Mouse (Mus musculus) erythroblast, embryonic 14.5 days (primary cell): ENCODE results near the gene 4930415O20Rik. TPM values are rescaled to one million over a fixed set of nuclear protein-coding genes. Genes with fewer than 3 reads are reported as not detected.

Source experiments
- H3K27me3 ChIP-seq: 2 replicates; pipeline ENCODE4 v1.6.1; 2012; ENCODE audit warnings: inconsistent platforms; ENCODE audit not compliant: control insufficient read depth
- H3K36me3 ChIP-seq: 2 replicates; pipeline ENCODE4 v1.6.1; 2012; ENCODE audit warnings: mild to moderate bottlenecking, inconsistent platforms; ENCODE audit not compliant: control insufficient read depth
- H3K4me1 ChIP-seq: 2 replicates; pipeline ENCODE4 v1.6.1; 2012; ENCODE audit warnings: inconsistent platforms; ENCODE audit not compliant: control insufficient read depth
- H3K4me3 ChIP-seq: replicated peaks from 2 replicates; pipeline ENCODE3; 2012; ENCODE audit warnings: moderate library complexity, mild to moderate bottlenecking, inconsistent platforms
- H3K9me3 ChIP-seq: 2 replicates; pipeline ENCODE4 v1.6.1; 2012; ENCODE audit warnings: low read length, inconsistent platforms, mixed read lengths; ENCODE audit not compliant: control insufficient read depth
- GATA1 ChIP-seq: IDR thresholded peaks from 2 replicates; pipeline ENCODE4 v1.6.1; 2012; ENCODE audit warnings: low read length, inconsistent platforms, mixed read lengths
- TAL1 ChIP-seq: IDR thresholded peaks from 3 replicates; pipeline ENCODE4 v1.6.1; 2012; ENCODE audit warnings: low read length, inconsistent platforms, mixed read lengths
- polyA plus RNA-seq: library from polyadenylated mRNA; stranded (reverse); fragments of >175 nt; gene quantifications from 2 replicates; pipeline ENCODE4 v1.2.3, GENCODE M21; 2012

4930415O20Rik gene
- not detected in 2 replicates for polyA plus RNA-seq

- H3K4me3 ChIP-seq, result no peak within 1 kb of the TSS
- TF ChIP-seq TAL1, result no peak
- TF ChIP-seq GATA1, result no peak
- H3K4me1 ChIP-seq, result peaks cover 21% of the 10 kb centered on the region
- H3K9me3 ChIP-seq, result no peaks in the 10 kb centered on the region
- peaks cover 7% of the 10 kb centered on the region for H3K36me3 ChIP-seq
- H3K27me3 ChIP-seq, result peaks cover 7% of the 10 kb centered on the region
These were observed at the start of gene 4930415O20Rik, which contains the start of gene Ccnt1 for GRCm38 (mm10) chr15:98570873-98571538. TSS of gene 4930415O20Rik (plus strand) at chr15:98571004. TSS of gene Ccnt1 (minus strand) at chr15:98570923.

- no peaks in the 10 kb centered on the region for H3K9me3 ChIP-seq
- H3K27me3 ChIP-seq, result no peaks in the 10 kb centered on the region
- H3K36me3 ChIP-seq, result peaks cover 83% of the 10 kb centered on the region
- TF ChIP-seq TAL1 (no peak), GATA1 (no peak)
- peaks cover 11% of the 10 kb centered on the region for H3K4me1 ChIP-seq
- no peak overlapping the region for H3K4me3 ChIP-seq
These were observed 49.6 kb upstream of the 4930415O20Rik start for GRCm38 (mm10) chr15:98521245-98521644.

- Histone ChIP-seq H3K4me1 (peaks cover 26% of the 10 kb centered on the region), H3K36me3 (peaks cover 99% of the 10 kb centered on the region), H3K27me3 (no peaks in the 10 kb centered on the region), H3K9me3 (no peaks in the 10 kb centered on the region), H3K4me3 (no peak overlapping the region)
- TF ChIP-seq GATA1 (no peak), TAL1 (no peak)
These were observed 44.7 kb upstream of the 4930415O20Rik start for GRCm38 (mm10) chr15:98526057-98526456.

- Histone ChIP-seq H3K4me3 (no peak overlapping the region), H3K9me3 (no peaks in the 10 kb centered on the region), H3K36me3 (peaks cover 99% of the 10 kb centered on the region), H3K4me1 (peaks cover 36% of the 10 kb centered on the region), H3K27me3 (no peaks in the 10 kb centered on the region)
- TF ChIP-seq GATA1, result no peak
- TF ChIP-seq TAL1, result no peak
These were observed 43.6 kb upstream of the 4930415O20Rik start for GRCm38 (mm10) chr15:98527056-98527771.

GRCm38 (mm10) chr15:98528066-98528563 is 42.7 kb upstream of the 4930415O20Rik start:
- Histone ChIP-seq H3K36me3 (peaks cover 97% of the 10 kb centered on the region), H3K4me1 (peaks cover 45% of the 10 kb centered on the region), H3K9me3 (no peaks in the 10 kb centered on the region), H3K27me3 (no peaks in the 10 kb centered on the region), H3K4me3 (no peak overlapping the region)
- TF ChIP-seq TAL1 (no peak), GATA1 (no peak)

- Histone ChIP-seq H3K4me1 (peaks cover 37% of the 10 kb centered on the region), H3K4me3 (peak overlapping the region; percentile 78), H3K36me3 (peaks cover 58% of the 10 kb centered on the region), H3K27me3 (no peaks in the 10 kb centered on the region), H3K9me3 (no peaks in the 10 kb centered on the region)
- TF ChIP-seq GATA1 (no peak), TAL1 (no peak)
These were observed 38.5 kb upstream of the 4930415O20Rik start for GRCm38 (mm10) chr15:98532281-98532680.

GRCm38 (mm10) chr15:98533035-98533531 is 37.7 kb upstream of the 4930415O20Rik start:
- Histone ChIP-seq H3K36me3 (peaks cover 56% of the 10 kb centered on the region), H3K4me3 (peak overlapping the region; percentile 78), H3K9me3 (no peaks in the 10 kb centered on the region), H3K4me1 (peaks cover 31% of the 10 kb centered on the region), H3K27me3 (no peaks in the 10 kb centered on the region)
- TF ChIP-seq GATA1, result no peak
- TF ChIP-seq TAL1, result no peak

GRCm38 (mm10) chr15:98533881-98534627 is 36.8 kb upstream of the 4930415O20Rik start, which contains the start of gene Kansl2:
TSS of gene Kansl2 (minus strand) at chr15:98534264.
- H3K36me3 ChIP-seq, result peaks cover 55% of the 10 kb centered on the region

GRCm38 (mm10) chr15:98535921-98536320 is 34.9 kb upstream of the 4930415O20Rik start:
- peaks cover 55% of the 10 kb centered on the region for H3K36me3 ChIP-seq
- no peak for TF ChIP-seq GATA1
- TF ChIP-seq TAL1, result no peak
- H3K4me3 ChIP-seq, result no peak overlapping the region
- H3K27me3 ChIP-seq, result no peaks in the 10 kb centered on the region
- peaks cover 30% of the 10 kb centered on the region for H3K4me1 ChIP-seq
- no peaks in the 10 kb centered on the region for H3K9me3 ChIP-seq

More at GRCm38 (mm10) chr15:98533881-98534627, 36.8 kb upstream of the 4930415O20Rik start, which contains the start of gene Kansl2:
- H3K9me3 ChIP-seq, result no peaks in the 10 kb centered on the region
- H3K4me1 ChIP-seq, result peaks cover 30% of the 10 kb centered on the region
- no peaks in the 10 kb centered on the region for H3K27me3 ChIP-seq
- TF ChIP-seq TAL1 (no peak), GATA1 (no peak)
- H3K4me3 ChIP-seq, result peak within 1 kb of the TSS; percentile 78
